Mouse (Mus musculus) left cerebral cortex, adult 8-10 months (tissue): Measurements from ENCODE around the gene Trpm8. TPM values are rescaled to one million over a fixed set of nuclear protein-coding genes. Genes with fewer than 3 reads are reported as not detected.

Experiments
- DNase-seq, 2 experiments: peaks; one replicate each; pipeline ENCODE4 v3.0.0; 2022; ENCODE audit warnings: low spot score in 2 of 2
- total RNA-seq, 4 experiments: library from RNA; stranded (reverse); gene quantifications; 2 replicates each; pipeline ENCODE4 v1.2.4; 2022

Trpm8 gene
- total RNA-seq, result under 1 TPM; 0.08 to 0.28 (median 0.16) TPM

- DNase-seq, result peak; percentile 100
Observed at GRCm38 (mm10) chr1:88277098-88277817, at the start of gene Trpm8, which contains the start of gene Hjurp. TSS of gene Trpm8 (plus strand) at chr1:88277661. TSS of gene Hjurp (minus strand) at chr1:88277633.

GRCm38 (mm10) chr1:88228121-88228520 is 49.3 kb upstream of the Trpm8 start:
- DNase-seq, result peak in 1 of 2 experiments; percentile 19

GRCm38 (mm10) chr1:88229566-88229965 is 47.9 kb upstream of the Trpm8 start:
- DNase-seq, result no peak

GRCm38 (mm10) chr1:88229986-88230385 is 47.5 kb upstream of the Trpm8 start:
- DNase-seq, result no peak

GRCm38 (mm10) chr1:88230421-88230820 is 47.0 kb upstream of the Trpm8 start:
- DNase-seq, result no peak

GRCm38 (mm10) chr1:88230981-88231802 is 46.3 kb upstream of the Trpm8 start:
- DNase-seq, result no peak

GRCm38 (mm10) chr1:88231803-88232499 is 45.5 kb upstream of the Trpm8 start:
- no peak for DNase-seq

- DNase-seq, result no peak
Observed at GRCm38 (mm10) chr1:88232664-88233380, 44.6 kb upstream of the Trpm8 start.

- DNase-seq, result no peak
Observed at GRCm38 (mm10) chr1:88233421-88234247, 43.8 kb upstream of the Trpm8 start.

- no peak for DNase-seq
Observed at GRCm38 (mm10) chr1:88234248-88234610, 43.2 kb upstream of the Trpm8 start.

- no peak for DNase-seq
Observed at GRCm38 (mm10) chr1:88234646-88235045, 42.8 kb upstream of the Trpm8 start.

GRCm38 (mm10) chr1:88235046-88235893 is 42.2 kb upstream of the Trpm8 start:
- no peak for DNase-seq

- no peak for DNase-seq
Observed at GRCm38 (mm10) chr1:88235894-88236415, 41.5 kb upstream of the Trpm8 start.

- DNase-seq, result no peak
Observed at GRCm38 (mm10) chr1:88237311-88237710, 40.1 kb upstream of the Trpm8 start.

GRCm38 (mm10) chr1:88238771-88239170 is 38.7 kb upstream of the Trpm8 start:
- no peak for DNase-seq

- no peak for DNase-seq
Observed at GRCm38 (mm10) chr1:88240072-88240471, 37.4 kb upstream of the Trpm8 start.

- DNase-seq, result no peak
Observed at GRCm38 (mm10) chr1:88240579-88240978, 36.9 kb upstream of the Trpm8 start.

GRCm38 (mm10) chr1:88243861-88244260 is 33.6 kb upstream of the Trpm8 start:
- no peak for DNase-seq

- DNase-seq, result no peak
Observed at GRCm38 (mm10) chr1:88245881-88246280, 31.6 kb upstream of the Trpm8 start.
